Comparison of ENCODE assay signal across 8 mouse cellular contexts in genomic region chr4:149564452-149565407, GRCm38 (mm10). TPM values are rescaled to one million over a fixed set of nuclear protein-coding genes. Genes with fewer than 3 reads are reported as not detected.
DNase-seq lines count a peak whose midpoint lies in the region; ATAC-seq lines count a peak whose summit lies in the region.

No protein-coding gene starts in this region.

- H3K27me3 ChIP-seq in neural tube, embryonic 11.5 days (ENCODE audit: control insufficient read depth, insufficient read depth, low read length): no peaks in the 10 kb centered on the region
- peaks cover 1% of the 10 kb centered on the region; the same call in 1 of the 2 replicates for H3K27me3 ChIP-seq in embryonic facial prominence, embryonic 10.5 days (replicated peaks; ENCODE audit: low read depth, poor library complexity, severe bottlenecking)
- no peaks in the 10 kb centered on the region for H3K27me3 ChIP-seq in heart, embryonic 12.5 days (replicated peaks)
- no peaks in the 10 kb centered on the region for H3K27me3 ChIP-seq in kidney, embryonic 14.5 days (ENCODE audit: control insufficient read depth, insufficient read depth, low read length)

- peak overlapping the region; percentile 13; the same call in 1 of the 2 replicates for H3K4me2 ChIP-seq in neural tube, embryonic 11.5 days (ENCODE audit: low read depth)
- peak overlapping the region; percentile 51 for H3K4me2 ChIP-seq in heart, embryonic 12.5 days
- no peak overlapping the region; the same call in 1 of the 2 replicates for H3K4me2 ChIP-seq in kidney, embryonic 14.5 days (replicated peaks; ENCODE audit: low read depth, low read length)

- no peak overlapping the region for H3K9ac ChIP-seq in neural tube, embryonic 11.5 days (ENCODE audit: low read length)
- no peak overlapping the region for H3K9ac ChIP-seq in heart, embryonic 12.5 days
- H3K9ac ChIP-seq in kidney, embryonic 14.5 days (ENCODE audit: low read depth, low read length): no peak overlapping the region

- whole genome bisulfite sequencing in neural tube, embryonic 11.5 days: 63% methylated on average over 20 of the region's 20 CpGs
- 74% methylated on average over 20 of the region's 20 CpGs for WGBS in embryonic facial prominence, embryonic 10.5 days
- 54% methylated on average over 20 of the region's 20 CpGs for WGBS in heart, embryonic 12.5 days
- 47% methylated on average over 20 of the region's 20 CpGs for WGBS in kidney, embryonic 14.5 days

- 0 out of 2 replicates have a peak overlapping the region, but pooled peaks have one; percentile 72 for H3K27ac ChIP-seq in neural tube, embryonic 11.5 days (ENCODE audit: low read depth, low read length)
- H3K27ac ChIP-seq in embryonic facial prominence, embryonic 10.5 days (replicated peaks): no peak overlapping the region
- H3K27ac ChIP-seq in heart, embryonic 12.5 days (ENCODE audit: poor library complexity, severe bottlenecking): peak overlapping the region; percentile 71
- H3K27ac ChIP-seq in kidney, embryonic 14.5 days (ENCODE audit: low read depth, low read length): peak overlapping the region; percentile 10

- peaks cover 17% of the 10 kb centered on the region for H3K4me1 ChIP-seq in neural tube, embryonic 11.5 days (ENCODE audit: control insufficient read depth, insufficient read depth, low read length)
- H3K4me1 ChIP-seq in embryonic facial prominence, embryonic 10.5 days: peaks cover 62% of the 10 kb centered on the region
- H3K4me1 ChIP-seq in heart, embryonic 12.5 days (replicated peaks): peaks cover 57% of the 10 kb centered on the region
- H3K4me1 ChIP-seq in kidney, embryonic 14.5 days (ENCODE audit: control insufficient read depth, insufficient read depth, low read length): peaks cover 8% of the 10 kb centered on the region; the same call in 1 of the 2 replicates

- ATAC-seq in neural tube, embryonic 11.5 days (ENCODE audit: insufficient read depth, low FRiP score, low TSS enrichment): peak; percentile 42; the same call in 1 of the 2 replicates
- peak; percentile 67; the same call in 1 of the 2 replicates for ATAC-seq in heart, embryonic 12.5 days (ENCODE audit: insufficient number of reproducible peaks, low FRiP score)
- ATAC-seq in kidney, embryonic 14.5 days (ENCODE audit: low FRiP score, low TSS enrichment): peak; percentile 75

- no peaks in the 10 kb centered on the region for H3K36me3 ChIP-seq in neural tube, embryonic 11.5 days (ENCODE audit: control insufficient read depth, insufficient read depth, low read length)
- peaks cover 43% of the 10 kb centered on the region for H3K36me3 ChIP-seq in embryonic facial prominence, embryonic 10.5 days (replicated peaks)
- H3K36me3 ChIP-seq in heart, embryonic 12.5 days: peaks cover 8% of the 10 kb centered on the region; the same call in 1 of the 2 replicates
- 0 out of 2 replicates have a peak, but pooled peaks cover 3% of the 10 kb centered on the region for H3K36me3 ChIP-seq in kidney, embryonic 14.5 days (ENCODE audit: control insufficient read depth, insufficient read depth, low read length)

- DNase-seq in neural tube, embryonic 11.5 days (ENCODE audit: low spot score): peak; percentile 84
- DNase-seq in neural tube, embryonic 10.5 days (ENCODE audit: extremely low spot score, low spot score): no peak
- DNase-seq in embryonic facial prominence, embryonic 10.5 days (ENCODE audit: low spot score): peak; percentile 32
- peak; percentile 86 to 90 for DNase-seq in lung, adult 18-20 months
- DNase-seq in retina, postnatal 1 day: peak; percentile 91
- DNase-seq in urinary bladder, adult 18-20 months (ENCODE audit: low spot score in 2 of 2): no peak

- H3K4me3 ChIP-seq in neural tube, embryonic 11.5 days (ENCODE audit: low read depth, low read length): no peak overlapping the region
- H3K4me3 ChIP-seq in embryonic facial prominence, embryonic 10.5 days: no peak overlapping the region
- H3K4me3 ChIP-seq in heart, embryonic 12.5 days: no peak overlapping the region
- no peak overlapping the region for H3K4me3 ChIP-seq in kidney, embryonic 14.5 days (ENCODE audit: low read length)

- H3K9me3 ChIP-seq in neural tube, embryonic 11.5 days (ENCODE audit: control insufficient read depth, low read length): no peaks in the 10 kb centered on the region
- H3K9me3 ChIP-seq in embryonic facial prominence, embryonic 10.5 days: no peaks in the 10 kb centered on the region
- no peaks in the 10 kb centered on the region for H3K9me3 ChIP-seq in heart, embryonic 12.5 days (replicated peaks)
- H3K9me3 ChIP-seq in kidney, embryonic 14.5 days (ENCODE audit: control insufficient read depth, low read length): no peaks in the 10 kb centered on the region

RNA-seq across cellular contexts. Expression of gene Clstn1, which starts 21.5 kb away (rescaled TPM):
- polyA plus RNA-seq in neural tube, embryonic 11.5 days (2014; fragmentation: Nextera tagmentation; extraction: Ambion mirVana): 48.6 and 59.9 TPM in 2 replicates
- 39.6 and 44.2 TPM in 2 replicates for polyA plus RNA-seq in embryonic facial prominence, embryonic 10.5 days (2016; fragmentation: Nextera tagmentation; extraction: Ambion mirVana)
- 38.3 and 38.9 TPM in 2 replicates for polyA plus RNA-seq in heart, embryonic 12.5 days (2016; fragmentation: Nextera tagmentation; extraction: Ambion mirVana)
- polyA plus RNA-seq in kidney, embryonic 14.5 days (2014; fragmentation: Nextera tagmentation; extraction: Ambion mirVana): 24.7 and 33.5 TPM in 2 replicates

RNA-seq across cellular contexts. Expression of gene Ctnnbip1, which starts 46.7 kb away (rescaled TPM):
- 54.9 and 67.7 TPM in 2 replicates for polyA plus RNA-seq in neural tube, embryonic 11.5 days (2014; fragmentation: Nextera tagmentation; extraction: Ambion mirVana)
- 67.5 TPM in 2 replicates for polyA plus RNA-seq in embryonic facial prominence, embryonic 10.5 days (2016; fragmentation: Nextera tagmentation; extraction: Ambion mirVana)
- 38.5 and 39.3 TPM in 2 replicates for polyA plus RNA-seq in heart, embryonic 12.5 days (2016; fragmentation: Nextera tagmentation; extraction: Ambion mirVana)
- 66.6 and 71.4 TPM in 2 replicates for polyA plus RNA-seq in kidney, embryonic 14.5 days (2014; fragmentation: Nextera tagmentation; extraction: Ambion mirVana)

Comparison
In these comparisons a context has a peak if more than half of its experiments do, and no peak if none do; other contexts are left out.
1. DNase-seq: peak in neural tube, embryonic 11.5 days (single experiment), embryonic facial prominence, embryonic 10.5 days (single experiment), lung, adult 18-20 months (2 of 2) and retina, postnatal 1 day (single experiment); none in neural tube, embryonic 10.5 days (single experiment) and urinary bladder, adult 18-20 months (0 of 2).
2. Peak in every context shown above with its lines, with median percentiles within 50 percentile points of each other: ATAC-seq.